Mouse (Mus musculus): Measurements from ENCODE around the gene Cyp4f14. TPM values are rescaled to one million over a fixed set of nuclear protein-coding genes. Genes with fewer than 3 reads are reported as not detected.
"Not testable (repeated sequence)": the region's sequence is repeated elsewhere in the genome, so short reads cannot be mapped to it uniquely, and the experiment has no call there.

Cyp4f14 gene
- polyA plus RNA-seq, 2 experiments: not detected

- H3K9ac ChIP-seq (ENCODE audit: low read depth, low read length, severe bottlenecking): no peak overlapping the region
Measured at GRCm38 (mm10) chr17:32871483-32871882, 45.7 kb downstream of the Cyp4f14 start.

GRCm38 (mm10) chr17:32867266-32867665 lies 49.9 kb downstream of the Cyp4f14 start:
- not testable (repeated sequence) for H3K9me3 ChIP-seq (ENCODE audit: control insufficient read depth, low read length); H3K4me2 ChIP-seq (replicated peaks; ENCODE audit: low read depth, low read length, severe bottlenecking); H3K9ac ChIP-seq (ENCODE audit: low read depth, low read length, severe bottlenecking); ATAC-seq (ENCODE audit: low FRiP score, low read depth); H3K4me1 ChIP-seq (ENCODE audit: control insufficient read depth, insufficient read depth, low read length); H3K36me3 ChIP-seq (ENCODE audit: control insufficient read depth, insufficient read depth, low read length); H3K27me3 ChIP-seq (ENCODE audit: control insufficient read depth, insufficient read depth, low read length); H3K27ac ChIP-seq (replicated peaks; ENCODE audit: low read depth, low read length); DNase-seq (ENCODE audit: low spot score); H3K4me3 ChIP-seq (replicated peaks; ENCODE audit: low read length)
- 64% methylated on average over 3 of the region's 7 CpGs for WGBS

More at GRCm38 (mm10) chr17:32871483-32871882, 45.7 kb downstream of the Cyp4f14 start:
- no peaks in the 10 kb centered on the region for H3K27me3 ChIP-seq (ENCODE audit: control insufficient read depth, insufficient read depth, low read length)
- no peak for DNase-seq (ENCODE audit: low spot score)
- no peaks in the 10 kb centered on the region for H3K9me3 ChIP-seq (ENCODE audit: control insufficient read depth, low read length)
- no peak overlapping the region for H3K4me2 ChIP-seq (replicated peaks; ENCODE audit: low read depth, low read length, severe bottlenecking)
- H3K36me3 ChIP-seq (ENCODE audit: control insufficient read depth, insufficient read depth, low read length): no peaks in the 10 kb centered on the region
- H3K27ac ChIP-seq (replicated peaks; ENCODE audit: low read depth, low read length): no peak overlapping the region
- H3K4me1 ChIP-seq (ENCODE audit: control insufficient read depth, insufficient read depth, low read length): no peaks in the 10 kb centered on the region
- ATAC-seq (ENCODE audit: low FRiP score, low read depth): no peak
- no peak overlapping the region for H3K4me3 ChIP-seq (replicated peaks; ENCODE audit: low read length)
- 91% methylated on average over 1 of the region's 1 CpGs for WGBS
- no peak for TF ChIP-seq POLR2A (IDR thresholded peaks at IDR 0.05; ENCODE audit: borderline replicate concordance, extremely low read depth, insufficient read depth, insufficient read length)

- ATAC-seq (ENCODE audit: low FRiP score, low read depth); H3K9me3 ChIP-seq (ENCODE audit: control insufficient read depth, low read length); H3K4me3 ChIP-seq (replicated peaks; ENCODE audit: low read length); H3K4me1 ChIP-seq (ENCODE audit: control insufficient read depth, insufficient read depth, low read length); H3K36me3 ChIP-seq (ENCODE audit: control insufficient read depth, insufficient read depth, low read length); H3K4me2 ChIP-seq (replicated peaks; ENCODE audit: low read depth, low read length, severe bottlenecking); DNase-seq (ENCODE audit: low spot score); H3K27ac ChIP-seq (replicated peaks; ENCODE audit: low read depth, low read length); H3K9ac ChIP-seq (ENCODE audit: low read depth, low read length, severe bottlenecking); H3K27me3 ChIP-seq (ENCODE audit: control insufficient read depth, insufficient read depth, low read length): not testable (repeated sequence)
- 69% methylated on average over 3 of the region's 6 CpGs for WGBS
Measured at GRCm38 (mm10) chr17:32856713-32857112, 60.4 kb downstream of the Cyp4f14 start.

Other genes with a start within 250 kb of the Cyp4f14 start
- gene Cyp4f15, start 231.7 kb downstream of the Cyp4f14 start, polyA plus RNA-seq (2012; rRNA removed): 0.10 and 0.29 TPM in 2 replicates
- gene Cyp4f15, start 231.7 kb downstream of the Cyp4f14 start, polyA plus RNA-seq (2014; fragmentation: Nextera tagmentation; extraction: Ambion mirVana): 0.40 TPM in 1 of 2 replicates, not detected in the other
- gene Zfp871, start 129.1 kb downstream of the Cyp4f14 start, polyA plus RNA-seq (2012; rRNA removed): 24.9 and 33.2 TPM in 2 replicates
- gene Zfp871, start 129.1 kb downstream of the Cyp4f14 start, polyA plus RNA-seq (2014; fragmentation: Nextera tagmentation; extraction: Ambion mirVana): 46.7 and 50.4 TPM in 2 replicates
- gene Zfp811, start 107.4 kb downstream of the Cyp4f14 start, polyA plus RNA-seq (2012; rRNA removed): 2.8 and 3.7 TPM in 2 replicates
- gene Zfp811, start 107.4 kb downstream of the Cyp4f14 start, polyA plus RNA-seq (2014; fragmentation: Nextera tagmentation; extraction: Ambion mirVana): 2.7 and 2.8 TPM in 2 replicates
- 13.3 and 13.4 TPM in 2 replicates for gene Zfp799, start 87.1 kb downstream of the Cyp4f14 start, polyA plus RNA-seq (2012; rRNA removed)
- gene Zfp799, start 87.1 kb downstream of the Cyp4f14 start, polyA plus RNA-seq (2014; fragmentation: Nextera tagmentation; extraction: Ambion mirVana): 15.1 and 20.2 TPM in 2 replicates
- 4.2 and 5.1 TPM in 2 replicates for gene Zfp870, start 25.7 kb downstream of the Cyp4f14 start, polyA plus RNA-seq (2012; rRNA removed)
- gene Zfp870, start 25.7 kb downstream of the Cyp4f14 start, polyA plus RNA-seq (2014; fragmentation: Nextera tagmentation; extraction: Ambion mirVana): 8.8 and 9.8 TPM in 2 replicates
- gene Cyp4f13, start 30.1 kb upstream of the Cyp4f14 start, polyA plus RNA-seq (2012; rRNA removed): 22.1 and 23.6 TPM in 2 replicates
- 11.7 and 12.8 TPM in 2 replicates for gene Cyp4f13, start 30.1 kb upstream of the Cyp4f14 start, polyA plus RNA-seq (2014; fragmentation: Nextera tagmentation; extraction: Ambion mirVana)
- 4.0 and 5.2 TPM in 2 replicates for gene Zfp472, start 48.5 kb upstream of the Cyp4f14 start, polyA plus RNA-seq (2012; rRNA removed)
- 11.1 and 11.6 TPM in 2 replicates for gene Zfp472, start 48.5 kb upstream of the Cyp4f14 start, polyA plus RNA-seq (2014; fragmentation: Nextera tagmentation; extraction: Ambion mirVana)
- 9.3 and 10.3 TPM in 2 replicates for gene Zfp952, start 75.8 kb upstream of the Cyp4f14 start, polyA plus RNA-seq (2012; rRNA removed)
- 10.7 and 13.3 TPM in 2 replicates for gene Zfp952, start 75.8 kb upstream of the Cyp4f14 start, polyA plus RNA-seq (2014; fragmentation: Nextera tagmentation; extraction: Ambion mirVana)
- gene Zfp763, start 116.1 kb upstream of the Cyp4f14 start, polyA plus RNA-seq (2012; rRNA removed): 5.5 and 7.6 TPM in 2 replicates
- 13.0 and 15.1 TPM in 2 replicates for gene Zfp763, start 116.1 kb upstream of the Cyp4f14 start, polyA plus RNA-seq (2014; fragmentation: Nextera tagmentation; extraction: Ambion mirVana)
- gene 4921501E09Rik, start 150.7 kb upstream of the Cyp4f14 start, polyA plus RNA-seq (2012; rRNA removed): not detected in 2 replicates
- gene 4921501E09Rik, start 150.7 kb upstream of the Cyp4f14 start, polyA plus RNA-seq (2014; fragmentation: Nextera tagmentation; extraction: Ambion mirVana): not detected in 2 replicates
- 4.8 and 6.0 TPM in 2 replicates for gene Zfp563, start 172.0 kb upstream of the Cyp4f14 start, polyA plus RNA-seq (2012; rRNA removed)
- gene Zfp563, start 172.0 kb upstream of the Cyp4f14 start, polyA plus RNA-seq (2014; fragmentation: Nextera tagmentation; extraction: Ambion mirVana): 9.8 and 10.5 TPM in 2 replicates
- 0.10 TPM in 1 of 2 replicates, not detected in the other for gene Morc2b, start 222.3 kb upstream of the Cyp4f14 start, polyA plus RNA-seq (2012; rRNA removed)
- not detected in 2 replicates for gene Morc2b, start 222.3 kb upstream of the Cyp4f14 start, polyA plus RNA-seq (2014; fragmentation: Nextera tagmentation; extraction: Ambion mirVana)

Data from limb, embryonic 14.5 days (tissue).